15 mouse cellular contexts compared by ENCODE assay signal in the genomic region with DNA sequence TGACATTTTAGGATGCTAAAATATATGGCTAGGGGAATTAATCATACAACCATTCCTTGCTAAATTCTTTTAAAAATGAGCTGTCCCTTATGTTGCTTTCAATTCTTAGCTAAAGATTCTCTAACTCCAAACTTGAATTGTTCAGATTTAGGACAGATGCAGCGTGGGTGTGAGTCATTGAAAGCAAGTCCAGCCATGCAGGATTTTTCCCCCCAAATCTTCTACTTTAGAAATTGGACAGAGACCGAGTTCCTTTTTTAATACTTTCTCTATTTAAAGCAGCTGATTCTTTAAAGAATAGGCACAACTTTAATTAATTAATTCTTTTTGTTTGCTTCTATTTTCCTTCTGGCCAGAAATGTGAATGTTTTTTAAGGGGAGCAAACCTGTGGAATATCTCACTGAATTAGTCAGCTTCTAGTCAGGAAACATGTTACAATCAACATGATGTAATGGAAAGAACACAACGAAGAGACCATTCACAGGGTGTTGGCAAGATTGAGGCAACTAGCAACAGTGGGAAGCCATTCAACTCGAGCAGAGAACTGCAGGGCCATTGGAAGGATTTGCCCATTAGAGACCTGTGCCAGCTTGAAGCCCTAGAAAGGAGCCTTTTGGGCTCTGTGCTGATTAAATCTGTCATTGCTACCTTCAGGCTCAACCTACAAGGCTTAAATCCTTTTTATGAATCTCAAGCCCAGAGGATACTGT. TPM values are rescaled to one million over a fixed set of nuclear protein-coding genes. Genes with fewer than 3 reads are reported as not detected.
DNase-seq lines count a peak whose midpoint lies in the region; ATAC-seq and TF ChIP-seq lines count a peak whose summit lies in the region.
"Had no signal": no experiment of that assay in that cellular context is flagged by ENCODE, and none has a peak within 500 bp of the region (broad histone marks: within the 10 kb centered on the region; RNA-seq: fewer than 3 reads in every experiment).

No protein-coding gene starts in this region.

- no peak for TF ChIP-seq CTCF in gastrocnemius, adult 2 months (IDR thresholded peaks at IDR 0.05)

- no peak overlapping the region for H3K4me3 ChIP-seq in gastrocnemius, adult 2 months
- H3K4me3 ChIP-seq in forebrain, embryonic 16.5 days (replicated peaks; ENCODE audit: low read length): no peak overlapping the region
- H3K4me3 ChIP-seq: heart, embryonic 13.5 days; limb, embryonic 15.5 days had no signal

- 22% methylated on average over 4 of the region's 4 CpGs for WGBS in forebrain, embryonic 16.5 days

- H3K4me1 ChIP-seq in forebrain, embryonic 16.5 days (replicated peaks; ENCODE audit: control insufficient read depth, insufficient read depth, low read length): peaks cover 9% of the 10 kb centered on the region

- H3K9me3 ChIP-seq in forebrain, embryonic 16.5 days (ENCODE audit: control insufficient read depth, low read length): no peaks in the 10 kb centered on the region
- H3K9me3 ChIP-seq: heart, embryonic 13.5 days; limb, embryonic 15.5 days had no signal

- ATAC-seq in forebrain, embryonic 16.5 days: peak; percentile 54

- no peak overlapping the region for H3K9ac ChIP-seq in forebrain, embryonic 16.5 days (replicated peaks; ENCODE audit: low read depth, low read length)
- H3K9ac ChIP-seq: heart, embryonic 13.5 days; limb, embryonic 15.5 days had no signal

- no peak for DNase-seq in gastrocnemius, adult 2 months
- no peak for DNase-seq in gastrocnemius, postnatal 25 days
- DNase-seq in right cerebral cortex, adult 18-20 months: peak; percentile 39
- no peak for DNase-seq in right cerebral cortex, postnatal 14 days
- peak; percentile 29 for DNase-seq in splenic B cell, adult 2 months (ENCODE audit: low read depth, low spot score)
- no peak for DNase-seq in cerebellum, adult 9-11 months
- no peak for DNase-seq in urinary bladder, postnatal 25 days (ENCODE audit: low spot score)
- DNase-seq: cerebellum, postnatal 25 days; kidney, postnatal 36 days; spleen, adult 18-20 months; thymus, adult 18-20 months had no signal

- H3K27ac ChIP-seq in gastrocnemius, adult 2 months: peak overlapping the region; percentile 56
- H3K27ac ChIP-seq in forebrain, embryonic 16.5 days (ENCODE audit: low read length): no peak overlapping the region
- H3K27ac ChIP-seq: heart, embryonic 13.5 days; limb, embryonic 15.5 days had no signal

- intact Hi-C loops in gastrocnemius, adult 2 months (cut with DNase I): no loop called here

- H3K36me3 ChIP-seq in forebrain, embryonic 16.5 days (ENCODE audit: control insufficient read depth, insufficient read depth): no peaks in the 10 kb centered on the region
- H3K36me3 ChIP-seq in splenic B cell, adult 2 months (ENCODE audit: control insufficient read depth, insufficient read depth, low read length, poor library complexity, severe bottlenecking): no peaks in the 10 kb centered on the region
- H3K36me3 ChIP-seq: heart, embryonic 13.5 days; limb, embryonic 15.5 days had no signal

- H3K27me3 ChIP-seq in forebrain, embryonic 16.5 days (replicated peaks; ENCODE audit: control insufficient read depth, insufficient read depth, low read length): no peaks in the 10 kb centered on the region
- H3K27me3 ChIP-seq in splenic B cell, adult 2 months (ENCODE audit: control insufficient read depth, insufficient read depth, low read length, poor library complexity, severe bottlenecking): no peaks in the 10 kb centered on the region
- H3K27me3 ChIP-seq: heart, embryonic 13.5 days; limb, embryonic 15.5 days had no signal

- H3K4me2 ChIP-seq in forebrain, embryonic 16.5 days (ENCODE audit: low read length): no peak overlapping the region
- H3K4me2 ChIP-seq: heart, embryonic 13.5 days; limb, embryonic 15.5 days; midbrain, embryonic 11.5 days had no signal

RNA-seq across cellular contexts. Expression of a gene that starts 3.6 kb away (rescaled TPM):
- 10 to 100 TPM; 78.4 to 82.4 TPM for total RNA-seq in gastrocnemius, adult 2 months (2021)
- 10 to 100 TPM; 51.8 to 71.9 TPM for total RNA-seq in gastrocnemius, postnatal 25 days (2021)
- 49.2 and 49.8 TPM in 2 replicates for polyA plus RNA-seq in forebrain, embryonic 16.5 days (2015; fragmentation: Nextera tagmentation; extraction: Ambion mirVana)

RNA-seq across cellular contexts. Expression of a gene that starts 15.0 kb away (rescaled TPM):
- total RNA-seq in gastrocnemius, adult 2 months (2021): not detected
- not detected for total RNA-seq in gastrocnemius, postnatal 25 days (2021)
- not detected in 2 replicates for polyA plus RNA-seq in forebrain, embryonic 16.5 days (2015; fragmentation: Nextera tagmentation; extraction: Ambion mirVana)
- polyA plus RNA-seq: midbrain, embryonic 11.5 days had no signal

Comparison
In these comparisons a context has a peak if more than half of its experiments do, and no peak if none do; other contexts are left out.
1. DNase-seq: peak in right cerebral cortex, adult 18-20 months (single experiment) and splenic B cell, adult 2 months (single experiment); none in gastrocnemius, adult 2 months (single experiment), gastrocnemius, postnatal 25 days (single experiment), right cerebral cortex, postnatal 14 days (single experiment), cerebellum, adult 9-11 months (single experiment) and urinary bladder, postnatal 25 days (single experiment).